Mouse (Mus musculus) retina, postnatal 1 day (tissue): Measurements from ENCODE around the gene Dld.
A peak's percentile ranks its signal among the peaks of the same experiment; 100 is the strongest.

ENCODE experiments used
- DNase-seq: peaks from one replicate; pipeline ENCODE4 v3.0.0-alpha.2; 2012

Gene Dld

DNA sequence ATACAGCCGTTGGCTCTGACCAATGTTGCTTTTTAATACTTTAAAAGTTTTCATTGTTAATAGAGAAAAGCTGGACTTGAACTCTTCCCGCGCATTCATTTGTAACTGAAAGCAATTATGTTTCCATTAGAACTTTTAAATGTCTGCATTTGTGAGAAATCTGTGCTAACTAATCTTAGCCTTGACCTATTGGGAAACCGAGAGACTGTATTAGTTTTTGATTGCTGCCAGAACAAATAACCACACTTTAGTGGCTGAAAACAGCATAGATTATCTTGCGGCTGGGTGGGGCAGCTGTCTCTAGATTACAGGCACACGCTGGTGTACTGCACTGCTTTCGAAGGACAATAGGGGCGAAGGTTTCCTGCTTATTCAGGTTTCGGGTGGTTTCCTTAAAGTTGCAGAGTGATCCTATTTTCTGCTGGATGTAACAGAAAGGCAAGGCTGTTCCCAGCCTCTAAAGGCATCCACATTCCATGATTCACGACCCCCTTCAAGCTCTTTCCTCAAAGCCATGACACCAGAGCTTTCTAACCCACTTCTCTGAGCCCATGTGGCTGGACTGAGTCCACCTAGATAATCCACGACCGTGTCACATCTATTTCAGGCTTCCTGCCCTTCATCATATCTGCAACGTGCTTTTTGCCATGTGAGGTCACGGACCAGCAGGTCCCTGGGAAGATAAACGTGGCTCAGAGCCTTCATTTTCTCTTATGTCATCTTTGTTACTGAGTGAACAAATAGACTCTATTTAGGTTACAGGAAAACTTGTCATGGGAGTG lies 57.7 kb downstream of the Dld start:
- no peak for DNase-seq

DNA sequence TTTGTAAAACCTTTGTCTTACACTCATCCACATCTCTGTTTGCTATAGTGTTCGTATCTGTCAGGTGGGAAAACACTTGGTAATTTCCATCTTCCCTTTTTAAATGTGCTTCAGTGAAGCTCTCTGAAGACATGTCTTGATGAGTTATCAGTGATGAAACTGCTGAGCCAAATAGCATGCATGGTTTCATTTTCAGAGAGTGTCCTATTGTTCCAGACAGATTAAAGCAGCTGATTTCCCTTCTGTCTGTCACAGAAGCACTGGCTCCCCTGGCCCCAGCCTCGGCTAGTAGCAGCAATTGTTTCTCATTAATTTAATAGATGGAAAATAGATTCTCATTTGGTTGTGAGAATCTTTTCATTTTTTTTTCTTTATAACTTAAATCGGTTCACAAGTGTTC lies 60.3 kb downstream of the Dld start:
- peak; percentile 89 for DNase-seq

DNA sequence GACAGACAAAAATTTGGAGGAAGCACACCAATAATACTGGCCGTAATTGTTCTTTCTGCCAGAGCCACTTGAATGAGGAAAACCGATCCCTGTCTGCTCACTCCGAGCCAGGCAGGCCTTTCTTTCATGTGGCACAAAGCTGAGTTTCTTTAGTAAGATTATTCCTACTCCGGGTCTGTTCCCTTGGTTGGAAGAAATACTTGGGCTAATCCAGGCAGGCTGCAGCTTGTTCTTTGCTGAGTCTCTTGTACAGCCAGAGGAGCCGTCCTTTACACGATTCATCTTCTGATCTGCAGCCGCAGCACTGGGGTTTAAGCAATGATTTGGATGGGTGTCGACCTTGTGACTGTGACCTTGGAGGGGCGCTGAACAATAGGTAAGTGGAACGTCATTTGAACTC lies 62.2 kb downstream of the Dld start:
- DNase-seq: no peak

DNA sequence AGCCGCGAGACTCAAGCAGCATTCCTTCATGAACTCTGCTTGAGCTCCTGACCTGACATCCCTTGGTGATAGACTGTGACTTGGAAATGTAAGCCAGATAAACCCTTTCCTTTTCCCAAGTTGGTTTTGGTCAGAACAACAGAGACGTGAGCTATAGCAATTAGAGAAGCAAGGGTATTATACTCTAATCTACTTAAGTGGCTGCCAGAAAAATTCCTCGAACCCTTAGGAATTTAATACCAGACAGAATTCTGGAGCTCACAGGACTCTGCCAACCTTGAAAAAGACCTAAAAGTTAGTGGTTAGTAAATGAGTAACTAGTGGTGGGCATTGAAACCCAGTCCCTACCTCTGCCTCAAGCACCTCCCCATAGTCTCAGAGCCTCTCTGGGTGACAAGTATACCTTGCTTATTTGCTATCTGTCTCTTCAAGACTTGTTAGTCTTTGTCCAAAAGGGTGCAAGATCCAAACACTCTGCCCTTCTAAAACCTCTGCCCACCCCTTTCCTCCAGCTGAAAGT lies 67.6 kb downstream of the Dld start:
- DNase-seq: no peak

DNA sequence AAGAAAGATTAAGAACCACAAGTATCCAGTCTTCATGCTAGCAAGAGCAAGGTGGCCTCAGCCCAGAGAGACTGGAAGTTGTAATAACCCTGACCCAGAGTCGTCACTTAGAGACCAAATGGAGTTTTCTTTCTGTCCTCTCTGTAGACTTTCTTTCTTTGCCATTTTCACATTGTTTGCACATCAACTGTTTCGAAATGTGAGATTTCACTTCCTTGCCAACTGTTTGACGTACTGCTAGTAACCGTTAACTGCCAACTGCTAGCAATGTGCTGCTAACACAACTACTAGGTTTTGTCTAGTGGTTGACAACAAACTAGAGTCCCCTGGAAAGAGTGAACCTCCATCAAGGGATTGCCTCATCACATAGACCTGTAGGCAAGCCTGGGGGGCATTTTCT lies 68.1 kb downstream of the Dld start:
- DNase-seq: no peak

DNA sequence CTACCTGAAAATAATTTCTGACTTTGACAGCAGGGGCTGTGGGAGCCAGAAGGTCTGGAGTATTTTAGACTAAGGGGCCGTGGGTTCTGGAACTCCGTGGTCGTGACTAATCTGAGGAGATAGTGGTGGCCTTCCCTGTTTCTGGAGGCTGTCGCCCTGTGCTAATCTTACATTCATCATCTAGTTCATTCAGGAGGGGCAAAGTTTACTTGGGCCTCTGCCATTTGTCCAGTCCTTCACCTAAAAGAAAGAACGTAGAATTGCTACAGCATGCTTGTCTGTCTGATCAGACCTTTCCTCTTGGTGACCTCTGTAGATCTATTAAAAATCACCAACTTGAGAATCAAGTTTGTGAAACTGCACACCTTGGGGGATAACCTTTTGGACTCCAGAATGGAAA lies 69.0 kb downstream of the Dld start:
- no peak for DNase-seq
